Mouse (Mus musculus): ENCODE data around the gene Nt5m.

- TF ChIP-seq CTCF (IDR thresholded peaks at IDR 0.05; ENCODE audit: low read depth, low read length) (no peak), POLR2AphosphoS5 (IDR thresholded peaks at IDR 0.05; ENCODE audit: insufficient replicate concordance, low read depth, low read length) (no peak), GATA1 (IDR thresholded peaks at IDR 0.05; ENCODE audit: borderline replicate concordance, low read length) (no peak), TAL1 (conservative IDR thresholded peaks at IDR 0.05; ENCODE audit: low read depth, low read length) (no peak)
Observed at GRCm38 (mm10) chr11:59906521-59907123, 67.4 kb downstream of the Nt5m start.

Data from G1E (cell line).